28 mouse cellular contexts compared by ENCODE assay signal in genomic region chr3:37328489-37328888, GRCm38 (mm10). TPM values are rescaled to one million over a fixed set of nuclear protein-coding genes. Genes with fewer than 3 reads are reported as not detected.
A peak's percentile ranks its signal among the peaks of the same experiment; 100 is the strongest.
DNase-seq lines count a peak whose midpoint lies in the region; ATAC-seq and TF ChIP-seq lines count a peak whose summit lies in the region.
"Had no signal": no experiment of that assay in that cellular context is flagged by ENCODE, and none has a peak within 500 bp of the region (broad histone marks: within the 10 kb centered on the region; RNA-seq: fewer than 3 reads in every experiment).

No protein-coding gene starts in this region.

- no peak overlapping the region for H3K4me3 ChIP-seq in gastrocnemius, adult 2 months
- H3K4me3 ChIP-seq in lung, postnatal 0 days (ENCODE audit: low read depth, low read length) = no peak overlapping the region
- H3K4me3 ChIP-seq in embryonic fibroblast, embryonic 13.5 days (ENCODE audit: insufficient read depth, low read length) = no peak overlapping the region
- H3K4me3 ChIP-seq: embryonic facial prominence, embryonic 10.5 days; embryonic facial prominence, embryonic 13.5 days; forebrain, embryonic 10.5 days; forebrain, embryonic 13.5 days; heart, adult 2 months; heart, embryonic 10.5 days; heart, embryonic 13.5 days; hindbrain, embryonic 12.5 days; hindbrain, embryonic 15.5 days had no signal

- TF ChIP-seq EP300 in lung, postnatal 0 days (IDR thresholded peaks at IDR 0.05) = no peak

- H3K36me3 ChIP-seq in lung, postnatal 0 days (ENCODE audit: insufficient read depth, low read length) = no peaks in the 10 kb centered on the region
- H3K36me3 ChIP-seq: embryonic facial prominence, embryonic 10.5 days; embryonic facial prominence, embryonic 13.5 days; forebrain, embryonic 10.5 days; heart, embryonic 10.5 days; heart, embryonic 13.5 days; hindbrain, embryonic 12.5 days; hindbrain, embryonic 15.5 days had no signal

- no peaks in the 10 kb centered on the region for H3K9me3 ChIP-seq in lung, postnatal 0 days (ENCODE audit: low read length)
- H3K9me3 ChIP-seq: embryonic facial prominence, embryonic 10.5 days; embryonic facial prominence, embryonic 13.5 days; forebrain, embryonic 10.5 days; forebrain, embryonic 13.5 days; heart, embryonic 10.5 days; heart, embryonic 13.5 days; hindbrain, embryonic 12.5 days; hindbrain, embryonic 15.5 days had no signal

- H3K27me3 ChIP-seq in lung, postnatal 0 days (replicated peaks; ENCODE audit: insufficient read depth, low read length) = no peaks in the 10 kb centered on the region
- H3K27me3 ChIP-seq: embryonic facial prominence, embryonic 13.5 days; forebrain, embryonic 13.5 days; heart, embryonic 13.5 days; hindbrain, embryonic 12.5 days; hindbrain, embryonic 15.5 days had no signal

- 41% methylated on average over 2 of the region's 2 CpGs for WGBS in lung, postnatal 0 days

- intact Hi-C loops in gastrocnemius, adult 2 months (cut with DNase I) = no loop called here

- DNase-seq in gastrocnemius, adult 2 months = no peak
- DNase-seq in gastrocnemius, adult 18-20 months (ENCODE audit: low spot score) = no peak
- DNase-seq in lung, postnatal 0 days (ENCODE audit: low spot score) = peak; percentile 22
- no peak for DNase-seq in lung, postnatal 36 days
- DNase-seq in urinary bladder, postnatal 14 days (ENCODE audit: low spot score) = no peak
- no peak for DNase-seq in thymus, adult 18-20 months
- no peak for DNase-seq in thymus, postnatal 10 days (ENCODE audit: low spot score in 2 of 2)
- DNase-seq: adrenal gland, postnatal 10 days; B cell, adult 2 months; cerebellum, adult 11-12 months; cerebellum, adult 8-10 months; cerebellum, postnatal 10 days; cerebellum, postnatal 36 days; embryo, embryonic 11 days; gastrocnemius, postnatal 25 days; heart, adult 2 months; heart, postnatal 14 days had no signal

- ATAC-seq in lung, postnatal 0 days = no peak
- ATAC-seq: activated CD4-positive, CD25-positive, alpha-beta regulatory T cell, adult 4 months; forebrain, embryonic 13.5 days; forebrain, embryonic 16.5 days had no signal

- H3K4me1 ChIP-seq in lung, postnatal 0 days (ENCODE audit: insufficient read depth, low read depth, low read length) = peaks cover 5% of the 10 kb centered on the region
- H3K4me1 ChIP-seq in embryonic fibroblast, embryonic 13.5 days (ENCODE audit: control insufficient read depth, insufficient read depth, low read length) = 0 out of 2 replicates have a peak, but pooled peaks cover 7% of the 10 kb centered on the region
- H3K4me1 ChIP-seq: embryonic facial prominence, embryonic 10.5 days; embryonic facial prominence, embryonic 13.5 days; forebrain, embryonic 10.5 days; forebrain, embryonic 13.5 days; heart, embryonic 10.5 days; hindbrain, embryonic 12.5 days; hindbrain, embryonic 15.5 days had no signal

- H3K27ac ChIP-seq in gastrocnemius, adult 2 months = 0 out of 2 replicates have a peak overlapping the region, but pooled peaks have one; percentile 6
- peak overlapping the region; percentile 16; the same call in 1 of the 2 replicates for H3K27ac ChIP-seq in lung, postnatal 0 days (ENCODE audit: low read length)
- H3K27ac ChIP-seq in embryonic fibroblast, embryonic 13.5 days (ENCODE audit: insufficient read depth, low read length) = peak overlapping the region; percentile 52; the same call in 1 of the 2 replicates
- H3K27ac ChIP-seq: embryonic facial prominence, embryonic 10.5 days; embryonic facial prominence, embryonic 13.5 days; forebrain, embryonic 10.5 days; forebrain, embryonic 13.5 days; heart, adult 2 months; heart, embryonic 10.5 days; heart, embryonic 13.5 days; hindbrain, embryonic 12.5 days; hindbrain, embryonic 15.5 days had no signal

- no peak overlapping the region for H3K4me2 ChIP-seq in lung, postnatal 0 days (replicated peaks; ENCODE audit: low read depth, low read length)
- H3K4me2 ChIP-seq: embryonic facial prominence, embryonic 13.5 days; forebrain, embryonic 13.5 days; heart, embryonic 13.5 days; hindbrain, embryonic 12.5 days; hindbrain, embryonic 15.5 days had no signal

- no peak overlapping the region for H3K9ac ChIP-seq in lung, postnatal 0 days (replicated peaks; ENCODE audit: low read depth)
- H3K9ac ChIP-seq: embryonic facial prominence, embryonic 13.5 days; forebrain, embryonic 13.5 days; heart, embryonic 13.5 days; hindbrain, embryonic 12.5 days; hindbrain, embryonic 15.5 days had no signal

- TF ChIP-seq CTCF in gastrocnemius, adult 2 months (IDR thresholded peaks at IDR 0.05) = no peak
- TF ChIP-seq CTCF in lung, postnatal 0 days (IDR thresholded peaks at IDR 0.05) = no peak
- no peak for TF ChIP-seq CTCF in embryonic fibroblast, embryonic 13.5 days (IDR thresholded peaks at IDR 0.05; ENCODE audit: borderline replicate concordance, insufficient read depth, low read length)

- no peak for TF ChIP-seq POLR2A in embryonic fibroblast, embryonic 13.5 days (IDR thresholded peaks at IDR 0.05; ENCODE audit: low read depth, low read length)

RNA-seq across cellular contexts. Expression of gene Cetn4, which starts 16.0 kb away (rescaled TPM):
- total RNA-seq in gastrocnemius, adult 2 months (2021) = under 1 TPM in 1 of 2 experiments, not detected in 1; 0.36 TPM
- total RNA-seq in gastrocnemius, adult 18-20 months (2021) = under 1 TPM in 1 of 2 experiments, not detected in 1; 0.23 TPM
- 6.5 and 7.1 TPM in 2 replicates for polyA plus RNA-seq in lung, postnatal 0 days (2015; fragmentation: Nextera tagmentation; extraction: Ambion mirVana)
- polyA plus RNA-seq in embryonic fibroblast, embryonic 13.5 days (2011; ENCODE audit: insufficient read length, low read depth, missing spikeins) = 7.4 and 8.0 TPM in 2 replicates

RNA-seq across cellular contexts. Expression of gene Bbs12, which starts 16.1 kb away (rescaled TPM):
- total RNA-seq in gastrocnemius, adult 2 months (2021) = under 1 TPM; 0.18 to 0.47 TPM
- under 1 TPM; 0.50 to 0.57 TPM for total RNA-seq in gastrocnemius, adult 18-20 months (2021)
- polyA plus RNA-seq in lung, postnatal 0 days (2015; fragmentation: Nextera tagmentation; extraction: Ambion mirVana) = 3.3 and 4.0 TPM in 2 replicates
- 4.9 and 6.2 TPM in 2 replicates for polyA plus RNA-seq in embryonic fibroblast, embryonic 13.5 days (2011; ENCODE audit: insufficient read length, low read depth, missing spikeins)

RNA-seq across cellular contexts. Expression of gene Fgf2, which starts 19.7 kb away (rescaled TPM):
- 10 to 100 TPM in 1 of 2 experiments, 1 to 10 TPM in 1; 5.4 to 12.1 TPM for total RNA-seq in gastrocnemius, adult 2 months (2021)
- total RNA-seq in gastrocnemius, adult 18-20 months (2021) = 10 to 100 TPM in 1 of 2 experiments, 1 to 10 TPM in 1; 5.7 to 10.1 TPM
- 1.5 and 2.1 TPM in 2 replicates for polyA plus RNA-seq in lung, postnatal 0 days (2015; fragmentation: Nextera tagmentation; extraction: Ambion mirVana)
- polyA plus RNA-seq in embryonic fibroblast, embryonic 13.5 days (2011; ENCODE audit: insufficient read length, low read depth, missing spikeins) = 33.9 and 59.4 TPM in 2 replicates
